Mouse (Mus musculus): ENCODE data around the gene Kcnj1.

- TF ChIP-seq GATA1 (IDR thresholded peaks at IDR 0.05; ENCODE audit: borderline replicate concordance, low read length): no peak
- TF ChIP-seq FLI1 (IDR thresholded peaks at IDR 0.05; ENCODE audit: low read length): no peak
Measured at GRCm38 (mm10) chr9:32443115-32443514, 70.8 kb downstream of the Kcnj1 start.

Measured in megakaryocyte, embryonic 14.5 days (primary cell).